Mouse (Mus musculus) CH12.LX (cell line): ENCODE measurements around the gene Pvr. TPM values are rescaled to one million over a fixed set of nuclear protein-coding genes. Genes with fewer than 3 reads are reported as not detected.

ENCODE experiments used
- DNase-seq: peaks from one replicate; pipeline ENCODE4 v3.0.0-alpha.2; 2013; ENCODE audit errors: extremely low read depth
- H3K27ac ChIP-seq: 2 replicates; pipeline ENCODE4 v1.5.1; 2012; ENCODE audit warnings: low read depth, mild to moderate bottlenecking, control low read depth, moderate library complexity; ENCODE audit not compliant: insufficient read depth
- H3K27me3 ChIP-seq: replicated peaks from 2 replicates; pipeline ENCODE3; 2012; ENCODE audit warnings: inconsistent platforms
- H3K36me3 ChIP-seq, 2 experiments: replicated peaks in 1 of 2; 2 replicates each; pipeline versions ENCODE3 to v1.6.1; 2012; ENCODE audit warnings: inconsistent platforms in 1 of 2, low read length in 1 of 2, mild to moderate bottlenecking in 1 of 2, mixed read lengths in 1 of 2, moderate library complexity in 1 of 2; ENCODE audit not compliant: control insufficient read depth in 1 of 2, insufficient read depth in 1 of 2
- H3K4me1 ChIP-seq, 2 experiments: 2 replicates each; pipeline ENCODE4 v1.6.1; 2012; ENCODE audit warnings: inconsistent platforms in 1 of 2, moderate library complexity in 1 of 2; ENCODE audit not compliant: insufficient read depth in 2 of 2, control insufficient read depth in 1 of 2
- H3K4me2 ChIP-seq: 2 replicates; pipeline ENCODE4 v1.6.1; 2012; ENCODE audit warnings: low read depth, mild to moderate bottlenecking, control low read depth; ENCODE audit not compliant: poor library complexity, insufficient read depth, severe bottlenecking
- H3K4me3 ChIP-seq, 3 experiments: fragments of 150-350 bp in 1 of 3; sonication (generic) in 1 of 3; replicated peaks in 1 of 3; 2 replicates each; pipeline versions ENCODE3 to v1.5.1; 2011 to 2012; ENCODE audit warnings: low read depth in 2 of 3, low read length in 2 of 3, mild to moderate bottlenecking in 2 of 3, moderate library complexity in 2 of 3, control low read depth in 1 of 3, improper control_type of control experiment in 1 of 3, inconsistent platforms in 1 of 3, mixed read lengths in 1 of 3; ENCODE audit not compliant: poor library complexity in 1 of 3
- H3K79me2 ChIP-seq: replicated peaks from 2 replicates; pipeline ENCODE4 v1.6.1; 2012; ENCODE audit warnings: mild to moderate bottlenecking, moderate library complexity; ENCODE audit not compliant: control insufficient read depth, poor library complexity, insufficient read depth, severe bottlenecking; ENCODE audit errors: extremely low read depth
- H3K9ac ChIP-seq: 2 replicates; pipeline ENCODE4 v1.6.1; 2012; ENCODE audit warnings: low read depth, mild to moderate bottlenecking, control low read depth, moderate library complexity; ENCODE audit not compliant: insufficient read depth
- H3K9me3 ChIP-seq: replicated peaks from 2 replicates; pipeline ENCODE3; 2012; ENCODE audit warnings: low read length, inconsistent platforms, mixed read lengths
- BHLHE40 ChIP-seq: IDR thresholded peaks from 2 replicates; pipeline ENCODE4 v1.6.1; 2011; ENCODE audit warnings: mild to moderate bottlenecking, low read depth, low read length, improper control_type of control experiment
- CHD1 ChIP-seq: IDR thresholded peaks from 2 replicates; pipeline ENCODE4 v1.6.1; 2012; ENCODE audit warnings: low read depth, low read length, improper control_type of control experiment, inconsistent platforms
- E2F4 ChIP-seq: IDR thresholded peaks from 2 replicates; pipeline ENCODE4 v1.6.1; 2011; ENCODE audit warnings: low read depth, low read length, improper control_type of control experiment; ENCODE audit not compliant: insufficient replicate concordance
- EP300 ChIP-seq: IDR thresholded peaks from 2 replicates; pipeline ENCODE4 v1.6.1; 2011; ENCODE audit warnings: low read length, improper control_type of control experiment
- ETS1 ChIP-seq: conservative IDR thresholded peaks from 2 replicates; pipeline ENCODE4 v1.6.1; 2012; ENCODE audit warnings: low read depth, mild to moderate bottlenecking, inconsistent platforms, low read length, improper control_type of control experiment, moderate library complexity
- HCFC1 ChIP-seq: IDR thresholded peaks from 2 replicates; pipeline ENCODE4 v1.6.1; 2012; ENCODE audit warnings: low read depth, mild to moderate bottlenecking, inconsistent platforms, low read length, improper control_type of control experiment
- JUN ChIP-seq: IDR thresholded peaks from 2 replicates; pipeline ENCODE4 v1.6.1; 2011; ENCODE audit warnings: low read depth, mild to moderate bottlenecking, low read length, improper control_type of control experiment, moderate library complexity; ENCODE audit not compliant: insufficient read depth
- MAFK ChIP-seq: IDR thresholded peaks from 2 replicates; pipeline ENCODE4 v1.6.1; 2011; ENCODE audit warnings: low read length, improper control_type of control experiment; ENCODE audit not compliant: insufficient replicate concordance
- MAZ ChIP-seq: IDR thresholded peaks from 2 replicates; pipeline ENCODE4 v1.6.1; 2012; ENCODE audit warnings: low read depth, mild to moderate bottlenecking, inconsistent platforms, low read length, improper control_type of control experiment, moderate library complexity
- MEF2A ChIP-seq: IDR thresholded peaks from 2 replicates; pipeline ENCODE4 v1.6.1; 2014; ENCODE audit warnings: low read depth, mild to moderate bottlenecking, inconsistent platforms, low read length, improper control_type of control experiment, borderline replicate concordance
- NRF1 ChIP-seq: IDR thresholded peaks from 2 replicates; pipeline ENCODE4 v1.6.1; 2014; ENCODE audit warnings: low read depth, mild to moderate bottlenecking, inconsistent platforms, low read length, improper control_type of control experiment, moderate library complexity
- POLR2A ChIP-seq: IDR thresholded peaks from 2 replicates; pipeline ENCODE4 v1.6.1; 2011; ENCODE audit warnings: low read depth, mild to moderate bottlenecking, improper control_type of control experiment, low read length
- SMC3 ChIP-seq: IDR thresholded peaks from 2 replicates; pipeline ENCODE4 v1.6.1; 2011; ENCODE audit warnings: low read depth, low read length, improper control_type of control experiment
- TBP ChIP-seq: conservative IDR thresholded peaks from 2 replicates; pipeline ENCODE4 v1.6.1; 2011; ENCODE audit warnings: low read depth, low read length, improper control_type of control experiment
- TCF12 ChIP-seq: IDR thresholded peaks from 2 replicates; pipeline ENCODE4 v1.6.1; 2014; ENCODE audit warnings: low read depth, mild to moderate bottlenecking, inconsistent platforms, low read length, improper control_type of control experiment
- USF2 ChIP-seq: conservative IDR thresholded peaks from 2 replicates; pipeline ENCODE4 v1.6.1; 2011; ENCODE audit warnings: low read depth, low read length, improper control_type of control experiment
- ZC3H11A ChIP-seq: IDR thresholded peaks from 2 replicates; pipeline ENCODE4 v1.6.1; 2012; ENCODE audit warnings: low read depth, mild to moderate bottlenecking, inconsistent platforms, low read length, improper control_type of control experiment
- dilution Hi-C: fragments of 300-500 bp; cut with MboI; formaldehyde crosslinking; loops from 2 replicates; pipeline ENCODE4 v1.14.3; 2020; ENCODE audit warnings: low sequenced_read_pairs; ENCODE audit not compliant: extremely low pct_unique_long_range_greater_than_20kb, extremely low pct_ligation_motif_present
- in situ Hi-C: fragments of 300-500 bp; cut with MboI; formaldehyde crosslinking; loops from 3 replicates; pipeline ENCODE4 v1.14.3; 2019; ENCODE audit warnings: low sequenced_read_pairs, low pct_ligation_motif_present, low pct_unique_long_range_greater_than_20kb, mixed read lengths
- polyA plus RNA-seq: library from polyadenylated mRNA; unstranded; fragments of >175 nt; gene quantifications from 2 replicates; pipeline ENCODE4 v1.2.1, GENCODE M21; 2012; ENCODE audit warnings: low read depth; ENCODE audit not compliant: insufficient read length
- total RNA-seq, 2 experiments: library from RNA; depleted of rRNA; stranded (reverse); fragments of 300-350 nt in 1 of 2; fragments of >200 nt in 1 of 2; gene quantifications; 2 replicates each; pipeline ENCODE4 v1.2.3; 2012 to 2014

Pvr gene
- total and polyA plus RNA-seq, 3 experiments = 12.7 to 15.0 (median 13.2) TPM

DNA sequence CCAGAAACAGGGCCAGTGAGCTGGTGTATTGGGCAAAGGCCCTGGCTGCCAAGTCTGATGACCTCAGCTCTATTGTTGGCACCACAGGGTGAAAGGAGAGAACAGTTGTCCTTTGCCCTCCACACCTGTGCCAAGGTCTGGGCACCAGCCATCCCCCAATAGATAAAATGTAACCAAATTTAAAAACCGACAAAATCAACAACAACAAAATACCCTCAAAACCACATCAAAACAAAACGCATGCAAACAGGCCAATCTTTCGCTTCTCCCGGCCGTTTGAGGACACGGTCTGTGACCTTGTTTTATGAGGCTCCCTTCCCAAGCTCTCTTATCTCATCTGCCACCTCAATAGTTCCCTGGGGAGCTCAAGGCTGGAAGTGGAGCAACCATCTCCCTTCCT lies 54.5 kb downstream of the Pvr start:
- Histone ChIP-seq H3K27ac (no peak overlapping the region), H3K4me1 (peaks cover 10 to 51% of the 10 kb centered on the region in 2 experiments), H3K4me3 (no peak overlapping the region), H3K9ac (no peak overlapping the region), H3K4me2 (no peak overlapping the region), H3K79me2 (no peaks in the 10 kb centered on the region), H3K9me3 (no peaks in the 10 kb centered on the region), H3K27me3 (no peaks in the 10 kb centered on the region), H3K36me3 (peaks cover 0 to 34% of the 10 kb centered on the region in 2 experiments)
- no peak for DNase-seq
- in situ Hi-C loops (loop anchor here (25.0 kb wide), 1 partner anchor 454 kb away; the partner anchor contains the start of genes Ckm and Klc3), dilution Hi-C loops (no loop called here)
- TF ChIP-seq EP300 = no peak
- no peak for TF ChIP-seq MEF2A
- TF ChIP-seq ZC3H11A = no peak
- TF ChIP-seq TCF12 = no peak
- TF ChIP-seq TBP = no peak
- TF ChIP-seq JUN = no peak
- no peak for TF ChIP-seq SMC3
- no peak for TF ChIP-seq MAZ
- TF ChIP-seq POLR2A = no peak

DNA sequence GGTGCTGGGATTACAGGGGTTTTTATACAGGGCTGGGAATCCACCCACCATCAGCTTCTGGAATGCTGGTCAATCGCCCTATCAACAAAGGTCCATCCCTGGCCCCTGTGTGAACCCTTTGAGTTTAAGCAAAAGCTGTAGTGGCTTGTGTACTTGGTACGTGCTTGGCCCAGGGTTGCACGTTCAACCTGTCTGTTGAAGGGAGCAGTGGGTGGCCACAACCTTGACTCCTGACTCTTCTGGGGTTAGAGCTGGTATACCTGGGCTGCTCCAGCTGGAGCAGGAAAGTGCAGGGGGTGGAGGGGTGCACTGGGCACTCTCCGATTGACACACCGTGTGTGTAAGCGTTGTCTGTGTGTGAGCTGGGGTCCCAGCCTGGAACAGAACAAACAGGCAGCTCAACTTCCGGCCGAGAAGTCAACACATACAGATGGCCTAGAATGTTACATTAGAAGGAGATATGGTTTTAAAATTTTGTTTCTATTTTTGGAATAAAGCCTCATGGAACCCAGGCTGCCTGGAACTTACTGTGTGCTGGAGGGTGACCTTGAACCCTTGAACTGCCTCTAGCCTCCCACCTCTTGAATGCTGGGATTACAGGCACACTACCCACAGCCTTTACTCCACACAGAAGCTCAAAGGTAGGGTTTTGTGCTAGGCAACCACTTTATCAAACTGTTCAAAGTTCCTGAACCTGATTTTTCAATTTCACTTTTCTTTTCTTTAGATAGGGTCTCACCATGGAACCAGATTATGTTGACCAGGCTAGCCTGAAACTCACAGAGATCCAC lies 55.5 kb downstream of the Pvr start:
- Histone ChIP-seq H3K27me3 (no peaks in the 10 kb centered on the region), H3K4me3 (no peak overlapping the region), H3K9me3 (no peaks in the 10 kb centered on the region), H3K79me2 (no peaks in the 10 kb centered on the region), H3K4me2 (no peak overlapping the region), H3K27ac (no peak overlapping the region), H3K4me1 (peaks cover 10 to 48% of the 10 kb centered on the region in 2 experiments), H3K9ac (no peak overlapping the region), H3K36me3 (peaks cover 0 to 45% of the 10 kb centered on the region in 2 experiments)
- no peak for TF ChIP-seq NRF1
- no peak for TF ChIP-seq USF2
- TF ChIP-seq CHD1 = no peak
- no peak for TF ChIP-seq JUN
- no peak for TF ChIP-seq SMC3
- no peak for TF ChIP-seq MAZ
- no peak for TF ChIP-seq TCF12
- no peak for TF ChIP-seq ETS1
- no peak for TF ChIP-seq E2F4
- no peak for TF ChIP-seq MAFK
- no peak for TF ChIP-seq HCFC1
- no peak for TF ChIP-seq BHLHE40
- TF ChIP-seq ZC3H11A = no peak
- TF ChIP-seq EP300 = no peak
- in situ Hi-C loops = loop anchor here (25.0 kb wide), 1 partner anchor 453 kb away; the partner anchor contains the start of genes Ckm and Klc3
- no peak for DNase-seq
- dilution Hi-C loops = no loop called here
